Mouse (Mus musculus) liver, embryonic 13.5 days (tissue): ENCODE results near the gene D10Wsu102e. TPM values are rescaled to one million over a fixed set of nuclear protein-coding genes. Genes with fewer than 3 reads are reported as not detected.
"Not testable (repeated sequence)": the region's sequence is repeated elsewhere in the genome, so short reads cannot be mapped to it uniquely, and the experiment has no call there.

Source experiments
- ATAC-seq: fragments of 200-750 bp; cut with Nextera tagmentation; 2 replicates; pipeline ENCODE4 v1.8.0; 2017; ENCODE audit warnings: low read depth, mild to moderate bottlenecking, moderate number of reproducible peaks, moderate library complexity
- DNase-seq: peaks from one replicate; pipeline ENCODE4 v3.0.0; 2022
- H3K27ac ChIP-seq: fragments of 300-500 bp; sonication (generic); 2 replicates; pipeline ENCODE4 v1.5.1; 2015; ENCODE audit warnings: moderate library complexity, mild to moderate bottlenecking, inconsistent platforms
- H3K27me3 ChIP-seq: fragments of 300-500 bp; sonication (generic); 2 replicates; pipeline ENCODE4 v1.6.1; 2015; ENCODE audit warnings: mild to moderate bottlenecking, inconsistent platforms
- H3K36me3 ChIP-seq: fragments of 300-500 bp; sonication (generic); 2 replicates; pipeline ENCODE4 v1.6.1; 2015; ENCODE audit warnings: mild to moderate bottlenecking, inconsistent platforms
- H3K4me1 ChIP-seq: fragments of 300-500 bp; sonication (generic); replicated peaks from 2 replicates; pipeline ENCODE4 v1.6.1; 2015; ENCODE audit warnings: inconsistent platforms
- H3K4me2 ChIP-seq: fragments of 300-500 bp; sonication (generic); 2 replicates; pipeline ENCODE4 v1.6.1; 2015; ENCODE audit warnings: inconsistent platforms, mild to moderate bottlenecking, moderate library complexity
- H3K4me3 ChIP-seq: fragments of 300-500 bp; sonication (generic); replicated peaks from 2 replicates; pipeline ENCODE4 v1.5.1; 2015; ENCODE audit warnings: mild to moderate bottlenecking, inconsistent platforms
- H3K9ac ChIP-seq: fragments of 300-500 bp; sonication (generic); 2 replicates; pipeline ENCODE4 v1.6.1; 2015; ENCODE audit warnings: mild to moderate bottlenecking, inconsistent platforms
- H3K9me3 ChIP-seq: fragments of 300-500 bp; sonication (generic); replicated peaks from 2 replicates; pipeline ENCODE4 v1.6.1; 2016; ENCODE audit warnings: inconsistent platforms
- WGBS: fragments of 180-500 bp; shearing (Covaris S2); methylation state at CpG from one replicate; pipeline ENCODE4 v1.1.7; 2015; ENCODE audit not compliant: insufficient replicate concordance; 5-methylcytosine and 5-hydroxymethylcytosine counted together
- polyA plus RNA-seq: library from polyadenylated mRNA; unstranded; fragments of >200 nt; fragmentation: Nextera tagmentation; extraction: Ambion mirVana; gene quantifications from 2 replicates; pipeline ENCODE4 v1.2.1, GENCODE M21; 2015

D10Wsu102e gene
- polyA plus RNA-seq, 1 experiment from 2014 or later = 0.28 TPM

GRCm38 (mm10) chr10:83347494-83347893, 12.5 kb upstream of the D10Wsu102e start:
- 27% methylated on average over 7 of the region's 7 CpGs for WGBS
- no peak overlapping the region for H3K4me2 ChIP-seq
- H3K9me3 ChIP-seq = no peaks in the 10 kb centered on the region
- H3K27me3 ChIP-seq = peaks cover 10% of the 10 kb centered on the region; the same call in 1 of the 2 replicates
- no peaks in the 10 kb centered on the region for H3K4me1 ChIP-seq
- no peak for DNase-seq
- no peak overlapping the region for H3K9ac ChIP-seq
- ATAC-seq = no peak
- H3K27ac ChIP-seq = no peak overlapping the region
- H3K36me3 ChIP-seq = no peaks in the 10 kb centered on the region
- no peak overlapping the region for H3K4me3 ChIP-seq

- no peak overlapping the region for H3K4me3 ChIP-seq
- no peak overlapping the region for H3K4me2 ChIP-seq
- H3K4me1 ChIP-seq = peaks cover 7% of the 10 kb centered on the region
- WGBS = 54% methylated on average over 2 of the region's 2 CpGs
- DNase-seq (no peak), ATAC-seq (no peak)
- no peak overlapping the region for H3K27ac ChIP-seq
- H3K9ac ChIP-seq = no peak overlapping the region
- H3K27me3 ChIP-seq = peaks cover 10% of the 10 kb centered on the region; the same call in 1 of the 2 replicates
- H3K9me3 ChIP-seq = no peaks in the 10 kb centered on the region
- H3K36me3 ChIP-seq = no peaks in the 10 kb centered on the region
These were observed 9.3 kb upstream of the D10Wsu102e start for GRCm38 (mm10) chr10:83350689-83351088.

DNA sequence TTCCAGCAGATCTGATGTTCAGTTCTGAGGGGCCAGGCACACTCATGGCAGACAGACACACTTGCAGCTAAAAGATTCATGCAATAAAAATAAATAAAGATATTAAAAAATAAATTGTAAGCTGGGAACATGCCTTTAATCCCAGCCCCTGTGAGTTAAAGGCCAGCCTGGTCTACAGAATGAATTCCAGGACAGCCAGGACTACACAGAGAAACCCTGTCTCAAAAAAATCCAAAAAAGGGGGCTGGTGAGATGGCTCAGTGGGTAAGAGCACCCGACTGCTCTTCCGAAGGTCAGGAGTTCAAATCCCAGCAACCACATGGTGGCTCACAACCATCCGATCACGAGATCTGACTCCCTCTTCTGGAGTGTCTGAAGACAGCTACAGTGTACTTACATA, 8.2 kb upstream of the D10Wsu102e start:
- H3K9me3 ChIP-seq, DNase-seq, H3K4me3 ChIP-seq, H3K4me1 ChIP-seq, H3K36me3 ChIP-seq, H3K27me3 ChIP-seq, H3K9ac ChIP-seq, ATAC-seq, H3K27ac ChIP-seq, H3K4me2 ChIP-seq: not testable (repeated sequence)
- WGBS = 62% methylated on average over 4 of the region's 4 CpGs

DNA sequence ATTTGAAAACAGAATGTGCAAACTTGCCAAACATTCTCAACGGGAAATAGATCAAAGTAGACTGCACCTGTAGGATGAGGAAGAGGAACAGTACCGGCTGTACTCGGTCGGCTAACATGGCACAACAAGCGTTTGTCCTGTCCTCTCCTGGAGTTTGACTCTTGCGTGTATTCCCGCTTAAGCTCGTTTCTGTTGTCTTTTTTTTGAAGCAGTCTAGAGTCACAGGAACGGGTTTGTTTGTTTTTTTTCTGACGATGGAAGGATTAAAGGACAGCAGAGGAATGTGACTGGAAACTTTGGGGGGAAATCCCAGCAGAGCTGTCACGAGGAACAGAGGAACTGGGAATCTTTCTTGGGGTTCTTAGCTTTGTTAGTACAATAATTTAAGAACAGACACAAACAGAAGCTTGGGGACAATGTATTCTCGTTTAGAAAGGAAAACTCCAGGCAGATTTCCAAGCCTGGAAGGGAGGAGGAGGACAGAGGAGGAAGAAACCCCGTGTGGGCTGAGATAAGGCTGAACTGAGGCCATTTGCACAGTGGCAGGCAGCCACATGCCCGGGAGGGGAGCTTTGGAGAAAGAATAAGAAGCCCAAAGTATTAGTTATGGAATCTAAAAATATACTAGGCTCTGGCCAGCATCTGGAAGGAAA, 6.2 kb upstream of the D10Wsu102e start:
- no peak overlapping the region for H3K27ac ChIP-seq
- H3K4me2 ChIP-seq = no peak overlapping the region
- H3K4me1 ChIP-seq = peaks cover 18% of the 10 kb centered on the region
- H3K27me3 ChIP-seq = peaks cover 4% of the 10 kb centered on the region; the same call in 1 of the 2 replicates
- no peak for ATAC-seq
- H3K9me3 ChIP-seq = no peaks in the 10 kb centered on the region
- 34% methylated on average over 14 of the region's 14 CpGs for WGBS
- DNase-seq = no peak
- H3K4me3 ChIP-seq = no peak overlapping the region
- H3K36me3 ChIP-seq = no peaks in the 10 kb centered on the region
- no peak overlapping the region for H3K9ac ChIP-seq

DNA sequence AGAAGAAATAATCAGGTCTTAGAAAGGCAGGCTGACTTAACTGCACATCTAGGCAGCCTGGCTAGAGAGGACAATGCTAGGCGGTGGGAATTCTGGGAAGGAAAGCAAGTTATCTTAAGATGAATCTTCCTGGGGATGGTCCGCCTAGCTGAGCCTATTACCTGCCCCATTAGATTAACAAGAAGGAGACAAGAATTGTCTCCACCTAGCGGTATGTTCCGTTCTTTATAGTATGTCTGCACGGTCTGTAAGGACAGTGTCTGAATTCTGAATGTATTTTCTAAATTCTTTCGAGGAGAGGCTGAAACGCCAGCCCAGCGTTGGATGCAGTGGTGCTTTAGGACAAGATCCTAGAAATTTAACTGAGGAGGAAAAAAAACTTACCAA, 5.7 kb upstream of the D10Wsu102e start:
- no peaks in the 10 kb centered on the region for H3K9me3 ChIP-seq
- no peak overlapping the region for H3K4me2 ChIP-seq
- no peak for DNase-seq
- peaks cover 4% of the 10 kb centered on the region; the same call in 1 of the 2 replicates for H3K27me3 ChIP-seq
- no peak overlapping the region for H3K27ac ChIP-seq
- WGBS = 59% methylated on average over 8 of the region's 8 CpGs
- no peak overlapping the region for H3K9ac ChIP-seq
- H3K36me3 ChIP-seq = no peaks in the 10 kb centered on the region
- H3K4me1 ChIP-seq = peaks cover 23% of the 10 kb centered on the region
- no peak for ATAC-seq
- no peak overlapping the region for H3K4me3 ChIP-seq

GRCm38 (mm10) chr10:83356416-83356815, 3.6 kb upstream of the D10Wsu102e start:
- H3K9ac ChIP-seq = no peak overlapping the region
- DNase-seq (no peak), ATAC-seq (no peak)
- no peak overlapping the region for H3K27ac ChIP-seq
- no peaks in the 10 kb centered on the region for H3K36me3 ChIP-seq
- peaks cover 40% of the 10 kb centered on the region for H3K4me1 ChIP-seq
- no peak overlapping the region for H3K4me3 ChIP-seq
- H3K27me3 ChIP-seq = no peaks in the 10 kb centered on the region
- WGBS = 69% methylated on average over 12 of the region's 12 CpGs
- H3K4me2 ChIP-seq = no peak overlapping the region
- no peaks in the 10 kb centered on the region for H3K9me3 ChIP-seq

DNA sequence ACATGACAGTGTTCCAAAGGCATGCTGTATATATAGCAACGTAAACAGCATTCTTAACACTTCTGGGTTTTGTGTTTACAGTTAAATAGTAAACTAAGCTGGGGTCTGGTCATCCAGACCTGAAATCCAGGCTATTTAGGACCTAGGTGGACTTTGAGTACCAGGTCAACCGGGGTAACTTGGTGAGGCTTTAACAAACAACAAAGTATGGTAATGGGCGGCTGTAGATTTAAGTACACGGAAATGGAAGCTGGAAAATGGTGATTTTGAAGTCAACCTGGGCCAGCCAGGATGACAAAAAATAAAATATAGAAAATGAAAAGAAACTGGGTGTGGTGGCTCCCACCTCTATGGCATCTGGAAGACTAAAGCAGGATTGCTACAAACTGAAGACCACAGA, 570 bp upstream of the D10Wsu102e start:
- Histone ChIP-seq H3K4me2 (peak overlapping the region; percentile 91), H3K27ac (peak overlapping the region; percentile 36; the same call in 1 of the 2 replicates), H3K9me3 (no peaks in the 10 kb centered on the region), H3K4me1 (peaks cover 46% of the 10 kb centered on the region), H3K36me3 (peaks cover 19% of the 10 kb centered on the region), H3K4me3 (peak overlapping the region; percentile 95), H3K9ac (peak overlapping the region; percentile 47), H3K27me3 (no peaks in the 10 kb centered on the region)
- ATAC-seq (no peak), DNase-seq (no peak)
- 77% methylated on average over 4 of the region's 4 CpGs for WGBS

DNA sequence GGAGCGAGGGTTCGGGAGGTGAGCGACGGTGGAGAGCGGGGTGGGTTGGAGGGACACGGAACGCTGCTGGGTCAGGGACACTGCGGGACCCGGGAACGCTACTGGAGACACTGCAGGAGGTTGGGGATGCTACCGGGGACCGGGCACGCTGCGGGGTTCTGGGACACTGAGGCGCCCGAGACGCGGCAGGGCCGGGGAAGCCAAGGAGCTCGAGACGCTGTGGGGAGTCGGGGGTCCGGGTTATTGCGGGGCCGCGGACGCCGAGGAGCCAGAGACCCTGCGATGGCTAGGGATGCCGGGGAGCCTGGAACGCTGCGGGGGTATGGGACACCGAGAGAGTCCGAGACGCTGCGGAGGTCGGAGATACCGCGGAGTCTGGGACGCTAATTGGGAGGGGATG, 335 bp downstream of the D10Wsu102e start:
- peak overlapping the region; percentile 91 for H3K4me2 ChIP-seq
- H3K27me3 ChIP-seq = no peaks in the 10 kb centered on the region
- H3K36me3 ChIP-seq = peaks cover 28% of the 10 kb centered on the region
- WGBS = under 1% methylated on average over 40 of the region's 40 CpGs
- H3K9ac ChIP-seq = peak overlapping the region; percentile 90
- no peak for DNase-seq
- H3K27ac ChIP-seq = peak overlapping the region; percentile 69
- H3K4me1 ChIP-seq = peaks cover 46% of the 10 kb centered on the region
- H3K9me3 ChIP-seq = no peaks in the 10 kb centered on the region
- H3K4me3 ChIP-seq = peak overlapping the region; percentile 95
- peak; percentile 65 for ATAC-seq

DNA sequence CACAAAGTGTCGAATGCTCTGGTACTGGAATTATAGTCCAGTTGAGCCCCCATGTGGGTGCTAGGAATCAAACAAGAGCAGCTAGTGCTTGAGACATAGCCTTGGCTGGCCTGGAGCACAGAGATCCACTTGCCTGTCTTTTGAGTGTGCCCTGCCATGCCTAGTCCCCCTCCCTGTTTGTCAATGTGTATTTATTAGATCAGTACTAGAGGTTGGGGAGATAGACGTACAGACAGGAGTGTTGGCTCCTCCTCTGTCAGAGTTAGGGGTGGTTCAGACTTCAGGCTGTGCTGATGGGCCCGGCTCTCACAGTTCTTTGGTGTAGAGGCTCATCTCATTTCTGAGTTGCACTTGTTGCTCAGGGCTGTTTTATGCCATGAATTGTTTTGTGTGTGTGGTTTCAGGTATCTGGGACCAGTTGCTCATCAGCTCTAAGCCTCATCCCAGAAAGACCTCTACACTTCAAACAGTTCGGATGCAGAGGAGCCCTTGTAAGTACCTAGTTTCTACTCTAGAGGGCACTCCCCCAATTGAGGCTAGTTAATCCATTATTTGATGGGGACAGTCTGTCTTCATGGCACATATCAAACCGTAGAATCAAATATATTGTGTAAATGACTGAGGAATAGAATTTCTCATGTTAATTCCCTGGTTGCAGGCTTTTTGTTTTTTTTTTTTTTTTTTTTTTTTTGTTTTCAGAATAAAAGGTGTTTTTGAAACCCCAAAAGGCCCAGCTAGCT, 1.8 kb downstream of the D10Wsu102e start:
- H3K27me3 ChIP-seq = no peaks in the 10 kb centered on the region
- H3K27ac ChIP-seq = peak overlapping the region; percentile 16; the same call in 1 of the 2 replicates
- H3K4me2 ChIP-seq = peak overlapping the region; percentile 91
- DNase-seq (no peak), ATAC-seq (peak; percentile 25)
- H3K9ac ChIP-seq = peak overlapping the region; percentile 90
- H3K4me3 ChIP-seq = peak overlapping the region; percentile 95
- H3K4me1 ChIP-seq = peaks cover 46% of the 10 kb centered on the region
- peaks cover 43% of the 10 kb centered on the region for H3K36me3 ChIP-seq
- 42% methylated on average over 5 of the region's 5 CpGs for WGBS
- H3K9me3 ChIP-seq = no peaks in the 10 kb centered on the region

- Histone ChIP-seq H3K4me1 (peaks cover 39% of the 10 kb centered on the region), H3K27me3 (no peaks in the 10 kb centered on the region), H3K9ac (no peak overlapping the region), H3K27ac (no peak overlapping the region), H3K36me3 (peaks cover 59% of the 10 kb centered on the region), H3K9me3 (no peaks in the 10 kb centered on the region), H3K4me3 (no peak overlapping the region), H3K4me2 (no peak overlapping the region)
- 82% methylated on average over 8 of the region's 8 CpGs for WGBS
- DNase-seq = no peak
- no peak for ATAC-seq
These were observed 3.4 kb downstream of the D10Wsu102e start for GRCm38 (mm10) chr10:83363451-83363850.

GRCm38 (mm10) chr10:83368918-83369317, 8.9 kb downstream of the D10Wsu102e start:
- H3K4me1 ChIP-seq = no peaks in the 10 kb centered on the region
- no peak overlapping the region for H3K4me2 ChIP-seq
- peaks cover 84% of the 10 kb centered on the region for H3K36me3 ChIP-seq
- no peaks in the 10 kb centered on the region for H3K9me3 ChIP-seq
- ATAC-seq = no peak
- no peak overlapping the region for H3K27ac ChIP-seq
- no peak for DNase-seq
- H3K4me3 ChIP-seq = no peak overlapping the region
- no peak overlapping the region for H3K9ac ChIP-seq
- no peaks in the 10 kb centered on the region for H3K27me3 ChIP-seq
- 74% methylated on average over 5 of the region's 5 CpGs for WGBS
